ENCODE assay signal across 8 mouse cellular contexts in the genomic region with DNA sequence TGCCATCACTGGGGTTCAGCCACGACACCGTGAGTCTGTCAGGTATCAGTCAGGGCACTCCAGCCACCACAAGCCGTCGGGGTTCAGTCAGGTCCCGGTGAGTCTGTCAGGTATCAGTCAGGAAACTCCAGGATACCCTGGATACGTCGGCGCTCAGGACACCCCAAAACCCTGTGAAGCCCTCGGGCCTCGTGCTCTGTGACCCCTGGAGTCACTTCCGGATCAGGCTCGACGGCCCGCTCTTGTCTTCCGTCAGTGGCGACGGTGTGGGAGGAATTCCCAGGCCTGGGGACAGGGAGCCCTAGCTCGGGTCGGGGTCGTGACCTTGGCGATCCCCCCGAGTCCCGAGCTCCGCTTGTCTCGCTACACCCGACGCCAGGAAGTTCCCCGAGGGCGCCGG. TPM values are rescaled to one million over a fixed set of nuclear protein-coding genes. Genes with fewer than 3 reads are reported as not detected.
DNase-seq lines count a peak whose midpoint lies in the region; ATAC-seq and TF ChIP-seq lines count a peak whose summit lies in the region.

No protein-coding gene starts in this region.

- peaks cover 8% of the 10 kb centered on the region; the same call in 1 of the 2 replicates for H3K4me1 ChIP-seq in spleen, adult 2 months (ENCODE audit: control insufficient read depth, insufficient read depth, insufficient read length)
- peaks cover 17% of the 10 kb centered on the region for H3K4me1 ChIP-seq in intestine, embryonic 14.5 days (replicated peaks; ENCODE audit: control insufficient read depth, insufficient read depth, low read length)
- H3K4me1 ChIP-seq in midbrain, postnatal 0 days (ENCODE audit: insufficient read depth, low read length), result no peaks in the 10 kb centered on the region; the same call in 1 of the 2 replicates

- H3K4me3 ChIP-seq in spleen, adult 2 months (ENCODE audit: extremely low read depth, insufficient read depth, insufficient read length), result peak overlapping the region; percentile 86
- H3K4me3 ChIP-seq in intestine, embryonic 14.5 days (ENCODE audit: low read depth, low read length), result peak overlapping the region; percentile 79
- peak overlapping the region; percentile 69 for H3K4me3 ChIP-seq in midbrain, postnatal 0 days (ENCODE audit: low read depth, low read length)

- peaks cover 2% of the 10 kb centered on the region; the same call in 1 of the 2 replicates for H3K36me3 ChIP-seq in spleen, adult 2 months (ENCODE audit: control insufficient read depth, insufficient read depth, low read length)
- peaks cover 24% of the 10 kb centered on the region for H3K36me3 ChIP-seq in intestine, embryonic 14.5 days (ENCODE audit: control insufficient read depth, insufficient read depth, low read length)
- 0 out of 2 replicates have a peak, but pooled peaks cover 4% of the 10 kb centered on the region for H3K36me3 ChIP-seq in midbrain, postnatal 0 days (ENCODE audit: insufficient read depth, low read length)

- H3K9me3 ChIP-seq in intestine, embryonic 14.5 days (ENCODE audit: control insufficient read depth, low read length), result no peaks in the 10 kb centered on the region
- no peaks in the 10 kb centered on the region for H3K9me3 ChIP-seq in midbrain, postnatal 0 days (ENCODE audit: low read length)

- H3K4me2 ChIP-seq in intestine, embryonic 14.5 days (ENCODE audit: low read length), result peak overlapping the region; percentile 84
- peak overlapping the region; percentile 57 for H3K4me2 ChIP-seq in midbrain, postnatal 0 days (ENCODE audit: low read depth, low read length, poor library complexity, severe bottlenecking)

- 4% methylated on average over 30 of the region's 30 CpGs for WGBS in spleen, adult 2 months
- 6% methylated on average over 30 of the region's 30 CpGs for WGBS in intestine, embryonic 14.5 days
- 8% methylated on average over 30 of the region's 30 CpGs for WGBS in midbrain, postnatal 0 days

- DNase-seq in cerebellum, postnatal 25 days, result no peak
- no peak for DNase-seq in spleen, adult 2 months (ENCODE audit: low read depth in 1 of 2, low spot score in 2 of 2)
- DNase-seq in spleen, adult 12 weeks (ENCODE audit: low spot score), result no peak
- no peak for DNase-seq in intestine, embryonic 14.5 days (ENCODE audit: low spot score)
- no peak for DNase-seq in midbrain, postnatal 0 days (ENCODE audit: low spot score)
- DNase-seq in T-cell, adult 2 months (ENCODE audit: low spot score), result no peak
- DNase-seq in left cerebral cortex, adult 9 months (ENCODE audit: low spot score in 2 of 2), result no peak

- H3K27me3 ChIP-seq in spleen, adult 2 months (ENCODE audit: control insufficient read depth, insufficient read depth, low read length), result no peaks in the 10 kb centered on the region
- no peaks in the 10 kb centered on the region for H3K27me3 ChIP-seq in intestine, embryonic 14.5 days (replicated peaks; ENCODE audit: control insufficient read depth, insufficient read depth, low read length)
- no peaks in the 10 kb centered on the region for H3K27me3 ChIP-seq in midbrain, postnatal 0 days (ENCODE audit: insufficient read depth, low read length)

- ATAC-seq in cerebellum, adult (ENCODE audit: insufficient number of reproducible peaks, low FRiP score, low TSS enrichment), result peak; percentile 13
- ATAC-seq in intestine, embryonic 14.5 days (replicated peaks; ENCODE audit: low FRiP score, low TSS enrichment, low read depth), result peak; percentile 36
- peak; percentile 56 for ATAC-seq in midbrain, postnatal 0 days (ENCODE audit: low FRiP score)

- peak overlapping the region; percentile 83 for H3K27ac ChIP-seq in spleen, adult 2 months (ENCODE audit: insufficient read depth, low read length)
- peak overlapping the region; percentile 73 for H3K27ac ChIP-seq in intestine, embryonic 14.5 days (ENCODE audit: low read depth)
- no peak overlapping the region for H3K27ac ChIP-seq in midbrain, postnatal 0 days (ENCODE audit: low read depth, low read length)

- H3K9ac ChIP-seq in intestine, embryonic 14.5 days (ENCODE audit: low read length), result peak overlapping the region; percentile 79
- peak overlapping the region; percentile 59 for H3K9ac ChIP-seq in midbrain, postnatal 0 days (replicated peaks; ENCODE audit: low read length, poor library complexity, severe bottlenecking)

- TF ChIP-seq CTCF in spleen, adult 2 months (IDR thresholded peaks at IDR 0.05; ENCODE audit: extremely low read depth, insufficient read depth, insufficient read length, insufficient replicate concordance), result no peak
- no peak for TF ChIP-seq CTCF in midbrain, postnatal 0 days (IDR thresholded peaks at IDR 0.05)

- no peak for TF ChIP-seq POLR2A in spleen, adult 2 months (IDR thresholded peaks at IDR 0.05; ENCODE audit: low read depth, low read length)

RNA-seq across cellular contexts. Expression of a gene that starts 0.5 kb away (rescaled TPM):
- 21.6 and 22.2 TPM in 2 replicates for polyA plus RNA-seq in spleen, adult 2 months (2012; rRNA removed)
- polyA plus RNA-seq in intestine, embryonic 14.5 days (2014; fragmentation: Nextera tagmentation; extraction: Ambion mirVana), result 114 and 120 TPM in 2 replicates
- total RNA-seq in midbrain, postnatal 0 days (2014; rRNA removed), result 61.0 and 63.4 TPM in 2 replicates
- 93.5 and 96.6 TPM in 2 replicates for polyA plus RNA-seq in midbrain, postnatal 0 days (2015; fragmentation: Nextera tagmentation; extraction: Ambion mirVana)

RNA-seq across cellular contexts. Expression of a gene that starts 8.5 kb away (rescaled TPM):
- 183 and 221 TPM in 2 replicates for polyA plus RNA-seq in spleen, adult 2 months (2012; rRNA removed)
- polyA plus RNA-seq in intestine, embryonic 14.5 days (2014; fragmentation: Nextera tagmentation; extraction: Ambion mirVana), result 891 and 949 TPM in 2 replicates
- total RNA-seq in midbrain, postnatal 0 days (2014; rRNA removed), result 553 TPM in 2 replicates
- 832 and 847 TPM in 2 replicates for polyA plus RNA-seq in midbrain, postnatal 0 days (2015; fragmentation: Nextera tagmentation; extraction: Ambion mirVana)

RNA-seq across cellular contexts. Expression of a gene that starts 21.9 kb away (rescaled TPM):
- 58.7 and 75.4 TPM in 2 replicates for polyA plus RNA-seq in spleen, adult 2 months (2012; rRNA removed)
- 1.9 and 2.6 TPM in 2 replicates for polyA plus RNA-seq in intestine, embryonic 14.5 days (2014; fragmentation: Nextera tagmentation; extraction: Ambion mirVana)
- total RNA-seq in midbrain, postnatal 0 days (2014; rRNA removed), result 0.11 and 0.33 TPM in 2 replicates
- 0.16 and 0.25 TPM in 2 replicates for polyA plus RNA-seq in midbrain, postnatal 0 days (2015; fragmentation: Nextera tagmentation; extraction: Ambion mirVana)

RNA-seq across cellular contexts. Expression of a gene that starts 33.6 kb away (rescaled TPM):
- 307 and 356 TPM in 2 replicates for polyA plus RNA-seq in spleen, adult 2 months (2012; rRNA removed)
- polyA plus RNA-seq in intestine, embryonic 14.5 days (2014; fragmentation: Nextera tagmentation; extraction: Ambion mirVana), result 191 and 207 TPM in 2 replicates
- total RNA-seq in midbrain, postnatal 0 days (2014; rRNA removed), result 45.4 and 48.4 TPM in 2 replicates
- polyA plus RNA-seq in midbrain, postnatal 0 days (2015; fragmentation: Nextera tagmentation; extraction: Ambion mirVana), result 47.8 and 54.0 TPM in 2 replicates

RNA-seq across cellular contexts. Expression of a gene that starts 56.8 kb away (rescaled TPM):
- 45.3 and 54.0 TPM in 2 replicates for polyA plus RNA-seq in spleen, adult 2 months (2012; rRNA removed)
- 108 and 121 TPM in 2 replicates for polyA plus RNA-seq in intestine, embryonic 14.5 days (2014; fragmentation: Nextera tagmentation; extraction: Ambion mirVana)
- 42.7 and 52.3 TPM in 2 replicates for total RNA-seq in midbrain, postnatal 0 days (2014; rRNA removed)
- polyA plus RNA-seq in midbrain, postnatal 0 days (2015; fragmentation: Nextera tagmentation; extraction: Ambion mirVana), result 95.7 and 96.9 TPM in 2 replicates

Comparison
In these comparisons a context has a peak if more than half of its experiments do, and no peak if none do; other contexts are left out.
1. RNA of a gene that starts 21.9 kb away (polyA plus RNA-seq): 58.7 to 75.4 TPM in spleen, adult 2 months; 1.9 to 2.6 TPM in intestine, embryonic 14.5 days and 0.16 to 0.25 TPM in midbrain, postnatal 0 days; every median in the first group is over 10 times any median in the second.
2. Peak in every context shown above with its lines, with median percentiles within 50 percentile points of each other: ATAC-seq and H3K4me3 ChIP-seq.